Mouse (Mus musculus) midbrain, embryonic 13.5 days (tissue): ENCODE measurements around the gene Kncn. TPM values are rescaled to one million over a fixed set of nuclear protein-coding genes. Genes with fewer than 3 reads are reported as not detected.
A peak's percentile ranks its signal among the peaks of the same experiment; 100 is the strongest.

Experiments used
- ATAC-seq: fragments of 200-750 bp; cut with Nextera tagmentation; 2 replicates; pipeline ENCODE4 v1.8.0; 2017; ENCODE audit warnings: mild to moderate bottlenecking, moderate TSS enrichment, moderate library complexity
- H3K27ac ChIP-seq: fragments of 300-500 bp; sonication (generic); 2 replicates; pipeline ENCODE4 v1.5.1; 2015; ENCODE audit warnings: inconsistent platforms, mild to moderate bottlenecking, moderate library complexity
- H3K27me3 ChIP-seq: fragments of 300-500 bp; sonication (generic); 2 replicates; pipeline ENCODE4 v1.6.1; 2015; ENCODE audit warnings: mild to moderate bottlenecking, inconsistent platforms
- H3K36me3 ChIP-seq: fragments of 300-500 bp; sonication (generic); 2 replicates; pipeline ENCODE4 v1.6.1; 2015; ENCODE audit warnings: mild to moderate bottlenecking, inconsistent platforms
- H3K4me1 ChIP-seq: fragments of 300-500 bp; sonication (generic); replicated peaks from 2 replicates; pipeline ENCODE4 v1.6.1; 2015; ENCODE audit warnings: inconsistent platforms
- H3K4me2 ChIP-seq: fragments of 300-500 bp; sonication (generic); replicated peaks from 2 replicates; pipeline ENCODE4 v1.6.1; 2015; ENCODE audit warnings: moderate library complexity, mild to moderate bottlenecking, inconsistent platforms
- H3K4me3 ChIP-seq: fragments of 300-500 bp; sonication (generic); replicated peaks from 2 replicates; pipeline ENCODE4 v1.5.1; 2015; ENCODE audit warnings: mild to moderate bottlenecking, inconsistent platforms
- H3K9ac ChIP-seq: fragments of 300-500 bp; sonication (generic); replicated peaks from 2 replicates; pipeline ENCODE4 v1.6.1; 2015; ENCODE audit warnings: mild to moderate bottlenecking, inconsistent platforms
- H3K9me3 ChIP-seq: fragments of 300-500 bp; sonication (generic); 2 replicates; pipeline ENCODE4 v1.6.1; 2016; ENCODE audit warnings: mild to moderate bottlenecking, inconsistent platforms
- WGBS: fragments of 180-500 bp; shearing (Covaris S2); methylation state at CpG from one replicate; pipeline ENCODE4 v1.1.7; 2015; 5-methylcytosine and 5-hydroxymethylcytosine counted together
- polyA plus RNA-seq: library from polyadenylated mRNA; unstranded; fragments of >200 nt; fragmentation: Nextera tagmentation; extraction: Ambion mirVana; gene quantifications from 2 replicates; pipeline ENCODE4 v1.2.1, GENCODE M21; 2015

Gene Kncn
- polyA plus RNA-seq, 1 experiment from 2014 or later = 0.24 TPM

DNA sequence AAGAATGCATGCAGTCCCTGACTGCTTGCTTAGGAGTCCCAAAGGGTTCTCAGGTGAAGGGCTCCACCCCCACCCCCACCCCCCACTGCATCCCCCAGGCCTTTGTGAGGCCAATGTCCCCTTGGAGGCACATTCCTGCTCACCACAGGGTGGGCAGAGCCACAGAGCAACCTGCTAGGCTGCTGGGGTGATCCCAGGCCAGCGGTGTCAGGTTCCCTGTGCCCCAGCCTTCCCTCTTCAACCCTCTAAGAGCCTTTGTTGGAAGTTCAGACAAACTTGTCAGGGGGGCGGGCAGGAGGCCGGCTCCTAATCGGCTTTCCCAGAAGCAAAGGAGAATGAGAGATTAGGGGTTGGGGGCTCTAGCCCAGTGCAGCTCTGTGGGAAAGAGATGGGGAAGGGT, 27.4 kb downstream of the Kncn start:
- 4% methylated on average over 4 of the region's 4 CpGs for WGBS
- no peak overlapping the region for H3K9ac ChIP-seq
- peaks cover 48% of the 10 kb centered on the region for H3K27me3 ChIP-seq
- no peaks in the 10 kb centered on the region for H3K36me3 ChIP-seq
- no peak overlapping the region for H3K4me2 ChIP-seq
- no peak overlapping the region for H3K27ac ChIP-seq
- peaks cover 27% of the 10 kb centered on the region for H3K4me1 ChIP-seq
- no peak overlapping the region for H3K4me3 ChIP-seq
- 0 out of 2 replicates have a peak, but pooled peaks have one; percentile 17 for ATAC-seq
- H3K9me3 ChIP-seq = no peaks in the 10 kb centered on the region

DNA sequence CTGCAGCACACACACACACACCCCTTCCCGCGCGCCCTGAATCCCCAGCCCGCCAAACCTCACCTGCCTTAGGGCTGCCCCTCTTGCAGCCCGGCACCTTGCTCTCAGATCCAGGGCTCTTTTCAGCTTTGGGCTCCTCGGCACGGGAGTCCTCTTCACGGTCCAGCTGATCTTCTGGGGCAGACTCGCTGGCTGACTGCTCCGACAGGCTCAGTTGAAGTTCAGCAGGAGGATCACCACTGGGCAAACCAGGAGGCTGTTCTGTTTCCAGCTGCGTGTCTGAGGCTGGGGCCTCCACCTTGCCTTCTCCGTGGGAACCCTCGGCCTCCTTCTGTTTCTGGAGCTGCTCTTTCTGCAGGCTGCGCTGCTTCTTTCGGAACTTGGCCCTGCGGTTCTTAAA, 35.7 kb downstream of the Kncn start:
- WGBS = 76% methylated on average over 16 of the region's 16 CpGs
- no peaks in the 10 kb centered on the region for H3K4me1 ChIP-seq
- H3K9ac ChIP-seq = no peak overlapping the region
- peaks cover 28% of the 10 kb centered on the region for H3K27me3 ChIP-seq
- no peak for ATAC-seq
- H3K36me3 ChIP-seq = peaks cover 11% of the 10 kb centered on the region
- no peaks in the 10 kb centered on the region for H3K9me3 ChIP-seq
- no peak overlapping the region for H3K4me2 ChIP-seq
- no peak overlapping the region for H3K4me3 ChIP-seq
- H3K27ac ChIP-seq = no peak overlapping the region

DNA sequence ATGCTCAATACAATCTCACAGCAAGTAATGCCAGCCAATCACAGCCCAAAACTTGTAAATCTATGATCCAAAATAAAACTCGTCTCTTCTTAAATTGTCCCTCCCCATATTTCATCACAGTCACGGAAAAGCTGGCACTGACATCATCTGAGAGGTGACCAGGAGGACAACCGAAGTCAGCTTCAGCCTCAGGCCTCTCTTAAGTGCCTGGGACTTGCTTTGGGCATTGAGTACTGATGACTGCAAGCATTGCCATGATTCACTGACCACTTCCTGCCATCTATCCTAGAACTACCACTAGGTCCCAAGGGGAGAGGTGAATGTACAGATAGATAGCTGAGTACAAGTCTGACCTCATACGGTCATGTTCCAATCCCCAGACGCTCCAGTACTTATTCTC, 38.5 kb downstream of the Kncn start:
- H3K4me1 ChIP-seq = no peaks in the 10 kb centered on the region
- H3K27me3 ChIP-seq = peaks cover 19% of the 10 kb centered on the region
- no peak overlapping the region for H3K27ac ChIP-seq
- H3K4me2 ChIP-seq = no peak overlapping the region
- H3K9me3 ChIP-seq = no peaks in the 10 kb centered on the region
- no peak overlapping the region for H3K4me3 ChIP-seq
- ATAC-seq = no peak
- peaks cover 11% of the 10 kb centered on the region for H3K36me3 ChIP-seq
- no peak overlapping the region for H3K9ac ChIP-seq
- 95% methylated on average over 5 of the region's 5 CpGs for WGBS

DNA sequence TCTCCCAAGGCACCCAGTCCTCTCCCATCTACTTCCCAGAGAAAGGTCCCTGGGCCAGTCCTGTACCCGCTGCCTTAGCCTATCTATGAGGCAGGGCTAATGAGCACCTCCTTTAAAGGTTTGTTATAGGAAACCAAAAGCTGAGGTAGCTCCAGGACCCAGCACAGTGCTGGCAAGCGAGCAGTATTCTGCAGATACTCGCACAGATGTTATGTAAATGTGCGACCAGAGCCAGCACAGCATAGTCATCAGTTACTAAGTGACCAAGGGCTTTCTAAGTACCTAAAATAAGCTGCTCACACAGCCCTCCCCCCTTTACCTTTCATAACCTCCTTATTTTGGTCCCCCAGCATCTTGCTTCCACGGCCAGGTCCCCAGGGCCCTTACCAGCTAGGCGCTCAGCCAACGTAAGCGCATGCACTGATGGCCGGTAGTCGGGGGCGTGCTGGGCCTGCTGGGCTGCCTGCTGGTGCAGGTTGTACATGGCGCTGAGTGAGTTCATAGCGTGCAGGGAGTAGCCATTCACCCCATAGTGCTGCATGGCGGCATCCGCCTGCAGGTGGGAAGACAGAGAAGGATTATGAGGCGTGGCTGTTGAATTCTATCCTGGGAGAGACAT, 39.2 kb downstream of the Kncn start:
- Histone ChIP-seq H3K4me2 (no peak overlapping the region), H3K4me1 (0 out of 2 replicates have a peak, but pooled peaks cover under 1% of the 10 kb centered on the region), H3K9me3 (no peaks in the 10 kb centered on the region), H3K27ac (no peak overlapping the region), H3K27me3 (peaks cover 13% of the 10 kb centered on the region), H3K36me3 (peaks cover 11% of the 10 kb centered on the region), H3K9ac (no peak overlapping the region), H3K4me3 (no peak overlapping the region)
- 80% methylated on average over 16 of the region's 16 CpGs for WGBS
- ATAC-seq = no peak

DNA sequence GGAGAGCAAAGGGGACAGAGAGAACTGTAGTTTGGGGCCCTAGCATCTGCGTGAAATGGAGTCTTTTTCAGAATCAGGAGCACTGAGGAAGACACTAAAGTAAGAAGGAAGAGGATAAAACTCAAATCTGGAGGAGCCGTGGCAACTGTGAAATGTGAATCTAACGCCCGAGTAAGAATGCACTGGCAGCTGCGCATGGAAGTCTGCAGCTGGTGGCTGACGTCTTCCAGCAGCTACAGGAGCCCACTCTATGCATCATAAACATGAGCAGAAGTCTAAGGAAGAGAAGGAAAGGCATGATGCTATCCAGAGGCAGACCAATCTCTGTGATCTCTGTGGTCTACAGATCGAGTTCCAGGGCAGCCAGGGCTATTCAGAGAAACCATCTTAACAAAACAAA, 43.4 kb downstream of the Kncn start:
- 76% methylated on average over 7 of the region's 7 CpGs for WGBS

DNA sequence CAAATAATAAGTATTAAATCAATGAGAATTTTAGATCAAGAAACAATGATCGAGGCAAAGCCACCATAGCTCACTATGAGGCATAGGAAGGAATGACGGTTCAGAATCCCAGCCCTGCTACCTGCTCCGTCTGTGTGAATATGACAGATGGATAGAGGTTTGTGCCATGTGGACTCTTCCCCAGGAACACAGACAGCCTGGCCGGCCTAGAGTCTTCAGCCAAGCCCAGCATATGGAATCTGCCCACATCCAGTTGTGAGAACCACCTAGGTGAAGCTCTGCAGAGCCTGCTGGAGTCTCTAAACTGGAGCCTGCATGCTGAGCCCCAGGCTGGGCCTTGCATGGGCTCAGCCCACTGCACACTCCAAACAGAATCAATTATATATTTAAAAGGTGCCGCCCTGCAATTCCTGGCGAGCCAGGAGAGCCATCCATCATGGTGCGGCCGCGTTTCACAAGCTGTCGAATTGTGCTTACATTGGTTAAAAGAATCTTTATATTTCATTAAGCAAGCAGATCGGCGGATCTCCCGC, 47.4 kb downstream of the Kncn start:
- no peak overlapping the region for H3K27ac ChIP-seq
- H3K27me3 ChIP-seq = peaks cover 80% of the 10 kb centered on the region
- no peak overlapping the region for H3K9ac ChIP-seq
- no peak overlapping the region for H3K4me2 ChIP-seq
- H3K9me3 ChIP-seq = no peaks in the 10 kb centered on the region
- ATAC-seq = no peak
- H3K4me1 ChIP-seq = peaks cover 21% of the 10 kb centered on the region
- H3K4me3 ChIP-seq = no peak overlapping the region
- WGBS = 65% methylated on average over 13 of the region's 13 CpGs
- no peaks in the 10 kb centered on the region for H3K36me3 ChIP-seq

More for the DNA sequence above, 43.4 kb downstream of the Kncn start:
- no peak overlapping the region for H3K9ac ChIP-seq
- H3K36me3 ChIP-seq = peaks cover 4% of the 10 kb centered on the region; the same call in 1 of the 2 replicates
- H3K27me3 ChIP-seq = peaks cover 40% of the 10 kb centered on the region
- no peaks in the 10 kb centered on the region for H3K9me3 ChIP-seq
- H3K27ac ChIP-seq = no peak overlapping the region
- H3K4me3 ChIP-seq = no peak overlapping the region
- no peak overlapping the region for H3K4me2 ChIP-seq
- H3K4me1 ChIP-seq = 0 out of 2 replicates have a peak, but pooled peaks cover 3% of the 10 kb centered on the region
- ATAC-seq = no peak

DNA sequence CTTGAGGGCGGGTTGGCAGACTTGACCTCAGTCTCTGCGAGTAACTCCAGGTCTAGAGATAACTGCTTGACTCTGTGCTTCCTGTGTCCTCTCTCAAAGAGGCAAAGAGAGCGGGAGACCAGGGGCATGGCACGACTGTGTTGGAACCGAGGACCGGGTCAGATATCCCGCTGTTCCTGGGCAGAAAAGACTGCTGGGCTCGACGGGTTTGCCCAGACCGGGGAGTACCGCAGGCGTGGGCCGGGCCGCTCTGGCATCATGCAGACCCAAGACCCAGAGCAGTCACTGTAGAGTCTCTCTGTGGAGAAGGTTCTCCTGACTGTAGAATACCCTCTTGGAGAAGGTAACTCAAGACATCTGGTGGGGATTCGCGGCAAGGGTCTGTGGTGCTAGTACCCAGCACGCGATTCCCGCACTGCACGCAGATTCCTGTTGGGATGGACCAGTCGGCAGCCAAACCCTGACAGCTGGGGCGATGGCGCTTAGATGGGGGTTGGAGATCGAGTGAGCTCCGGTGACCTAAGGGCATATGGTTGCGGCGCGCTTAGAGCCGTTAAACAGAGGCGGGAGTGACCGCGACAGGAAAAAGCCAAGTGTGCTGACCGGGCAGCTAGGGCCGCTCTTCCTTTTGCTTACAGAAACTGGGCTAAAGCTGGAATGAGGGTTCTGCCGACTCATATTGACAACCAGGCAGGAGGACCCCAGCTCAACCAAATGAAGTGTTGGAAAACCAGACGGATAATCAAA, 51.8 kb downstream of the Kncn start:
- H3K27me3 ChIP-seq = peaks cover 92% of the 10 kb centered on the region
- H3K4me1 ChIP-seq = peaks cover 56% of the 10 kb centered on the region
- WGBS = 2% methylated on average over 36 of the region's 36 CpGs
- peak overlapping the region; percentile 42 for H3K4me3 ChIP-seq
- H3K36me3 ChIP-seq = no peaks in the 10 kb centered on the region
- no peak overlapping the region for H3K27ac ChIP-seq
- H3K9me3 ChIP-seq = no peaks in the 10 kb centered on the region
- H3K4me2 ChIP-seq = peak overlapping the region; percentile 60
- 0 out of 2 replicates have a peak overlapping the region, but pooled peaks have one; percentile 2 for H3K9ac ChIP-seq
- 0 out of 2 replicates have a peak, but pooled peaks have one; percentile 3 for ATAC-seq

DNA sequence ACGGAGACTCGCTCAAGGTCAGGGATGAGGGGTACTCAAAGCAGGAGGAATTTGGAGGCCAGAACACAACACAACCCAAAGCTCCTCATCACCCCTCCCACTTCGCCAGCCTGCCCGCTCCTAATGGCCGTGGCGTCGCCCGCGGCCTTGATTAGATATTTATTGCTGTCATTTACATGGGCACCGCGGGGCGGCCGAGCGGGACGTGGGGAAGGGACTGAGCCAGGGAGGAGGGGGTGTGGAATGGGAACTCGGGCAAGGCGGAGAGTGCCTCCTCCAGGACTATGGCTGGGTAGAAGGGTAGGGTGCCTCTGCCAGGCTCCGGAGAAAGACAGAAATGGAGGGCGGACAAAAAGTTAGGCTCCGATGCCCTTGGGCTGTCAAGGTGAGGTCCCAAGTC, 52.4 kb downstream of the Kncn start:
- 1% methylated on average over 20 of the region's 20 CpGs for WGBS
- H3K27ac ChIP-seq = no peak overlapping the region
- H3K36me3 ChIP-seq = no peaks in the 10 kb centered on the region
- H3K27me3 ChIP-seq = peaks cover 93% of the 10 kb centered on the region
- peak overlapping the region; percentile 2; the same call in 1 of the 2 replicates for H3K9ac ChIP-seq
- H3K4me2 ChIP-seq = peak overlapping the region; percentile 60
- H3K4me3 ChIP-seq = peak overlapping the region; percentile 42
- H3K9me3 ChIP-seq = no peaks in the 10 kb centered on the region
- peak; percentile 15; the same call in 1 of the 2 replicates for ATAC-seq
- peaks cover 62% of the 10 kb centered on the region for H3K4me1 ChIP-seq

DNA sequence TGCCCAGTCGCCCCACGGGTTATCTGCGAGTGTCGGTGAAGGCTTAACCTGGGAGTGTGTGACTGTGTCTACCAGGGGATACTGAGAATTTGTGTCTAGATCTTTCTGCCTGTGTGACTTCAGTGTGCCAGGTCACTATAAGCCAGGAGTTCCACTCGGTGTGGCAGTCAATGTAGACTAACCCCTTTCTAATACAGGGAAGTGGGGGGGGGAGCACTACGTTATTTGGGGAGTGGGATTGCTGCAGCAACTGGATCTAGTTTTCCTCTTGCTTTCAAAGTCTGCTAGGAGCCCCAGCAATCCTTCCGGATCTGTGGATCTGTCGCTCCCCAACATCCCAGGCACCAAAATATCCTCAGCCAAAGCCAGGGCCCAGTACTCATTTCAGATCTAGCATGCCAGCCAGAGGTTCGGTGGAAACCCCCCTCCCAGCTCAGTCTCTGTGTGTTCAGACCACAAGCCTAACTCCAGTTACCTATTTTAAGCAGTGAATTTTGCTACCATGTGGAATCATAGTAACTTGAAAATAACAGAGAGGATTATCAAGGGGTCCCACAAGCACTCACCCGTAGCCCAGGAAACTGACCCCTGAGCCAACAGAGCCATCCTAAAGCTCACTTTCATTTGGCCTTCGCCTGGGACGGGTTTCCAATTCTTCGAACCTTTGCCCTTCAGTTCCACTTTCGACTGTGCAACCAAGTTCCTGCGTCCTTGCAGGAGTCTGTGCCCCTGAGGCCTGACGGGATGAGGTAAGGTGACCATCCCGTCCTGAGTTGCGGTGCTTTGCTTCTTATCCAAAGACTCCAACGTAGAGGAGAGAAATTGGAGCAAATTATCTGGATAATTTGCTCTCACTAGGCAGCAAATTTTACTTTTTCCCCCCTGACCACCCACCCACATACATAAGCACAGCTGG, 53.1 kb downstream of the Kncn start:
- Histone ChIP-seq H3K9me3 (no peaks in the 10 kb centered on the region), H3K27ac (no peak overlapping the region), H3K27me3 (peaks cover 93% of the 10 kb centered on the region), H3K36me3 (no peaks in the 10 kb centered on the region), H3K4me3 (peak overlapping the region; percentile 42), H3K4me1 (peaks cover 62% of the 10 kb centered on the region), H3K9ac (peak overlapping the region; percentile 21; the same call in 1 of the 2 replicates), H3K4me2 (peak overlapping the region; percentile 60)
- no peak for ATAC-seq
- 6% methylated on average over 19 of the region's 19 CpGs for WGBS

DNA sequence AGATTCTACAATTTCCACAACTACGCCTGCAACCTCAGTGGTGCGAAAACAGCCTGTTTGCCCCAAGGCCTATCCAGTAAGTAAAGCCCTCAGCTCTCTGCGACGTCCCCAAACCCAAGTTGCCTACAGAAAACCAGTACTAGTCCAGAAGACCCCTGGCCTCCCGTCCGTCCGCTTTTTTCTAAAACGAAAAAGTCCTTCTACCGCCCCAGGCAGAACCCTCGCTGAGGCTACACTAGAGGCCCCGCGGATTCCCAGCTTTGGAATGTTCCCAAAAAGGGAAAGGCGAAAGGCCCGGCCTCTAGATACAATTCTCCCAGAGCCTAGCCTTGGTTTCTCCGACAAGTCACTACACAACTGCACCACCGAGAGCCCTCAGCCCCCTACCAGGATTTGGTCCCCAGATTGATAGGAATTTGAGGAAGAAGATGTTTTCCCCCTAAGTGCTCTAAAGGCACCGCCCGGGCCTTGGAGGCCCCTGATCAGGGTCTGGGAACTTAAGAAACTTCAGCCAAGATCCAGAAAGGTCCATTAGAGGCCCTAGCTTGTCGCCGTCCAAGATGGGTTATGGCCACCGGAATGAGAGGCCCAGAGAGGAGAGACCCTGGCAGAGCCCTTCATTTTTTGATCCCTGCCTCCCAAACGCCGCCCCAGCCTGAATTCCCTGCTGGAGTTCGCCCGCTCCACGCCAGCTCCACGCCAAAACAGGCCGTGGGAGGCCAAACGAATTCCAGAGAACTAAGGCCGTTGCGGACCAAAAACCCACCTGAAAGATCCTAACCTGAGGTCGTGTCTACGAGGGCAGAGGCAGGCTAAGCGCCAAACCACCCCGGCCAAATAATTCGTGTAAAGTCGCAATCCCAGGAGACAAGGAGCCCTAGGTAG, 54.3 kb downstream of the Kncn start:
- Histone ChIP-seq H3K27me3 (peaks cover 93% of the 10 kb centered on the region), H3K36me3 (no peaks in the 10 kb centered on the region), H3K4me1 (peaks cover 65% of the 10 kb centered on the region), H3K9ac (peak overlapping the region; percentile 49), H3K9me3 (no peaks in the 10 kb centered on the region), H3K4me3 (peak overlapping the region; percentile 42), H3K27ac (no peak overlapping the region; the same call in 1 of the 2 replicates), H3K4me2 (peak overlapping the region; percentile 60)
- ATAC-seq = no peak
- under 1% methylated on average over 37 of the region's 37 CpGs for WGBS
